Mouse (Mus musculus) myocyte (in vitro differentiated cells): Measurements from ENCODE around the gene Eef2k.

Experiments used
- CEBPB ChIP-seq: IDR thresholded peaks from 2 replicates; pipeline ENCODE4 v1.6.1; 2011; ENCODE audit warnings: mild to moderate bottlenecking, moderate library complexity; ENCODE audit not compliant: poor library complexity, insufficient read depth, severe bottlenecking
- MAX ChIP-seq: IDR thresholded peaks from one replicate; pipeline ENCODE4 v1.6.1; 2011; ENCODE audit warnings: low read depth, mild to moderate bottlenecking, control low read depth
- MYOD1 ChIP-seq, 3 experiments: IDR thresholded peaks; one replicate each; pipeline ENCODE4 v1.6.1; 2011; ENCODE audit warnings: control low read depth in 2 of 3, low read depth in 2 of 3, mild to moderate bottlenecking in 2 of 3, moderate library complexity in 1 of 3; ENCODE audit not compliant: insufficient read length in 2 of 3, control insufficient read depth in 1 of 3
- MYOG ChIP-seq, 3 experiments: IDR thresholded peaks; one replicate each; pipeline ENCODE4 v1.6.1; 2011; ENCODE audit warnings: control low read depth in 2 of 3, low read depth in 2 of 3, mild to moderate bottlenecking in 2 of 3; ENCODE audit not compliant: insufficient read length in 2 of 3, control insufficient read depth in 1 of 3, insufficient read depth in 1 of 3
- POLR2A ChIP-seq: IDR thresholded peaks from one replicate; pipeline ENCODE4 v1.6.1; 2011; ENCODE audit warnings: low read depth, mild to moderate bottlenecking, control low read depth, moderate library complexity; ENCODE audit not compliant: insufficient read length
- POLR2AphosphoS2 ChIP-seq: IDR thresholded peaks from one replicate; pipeline ENCODE4 v1.6.1; 2011; ENCODE audit warnings: low read depth, control low read depth; ENCODE audit not compliant: insufficient read length
- SRF ChIP-seq: IDR thresholded peaks from one replicate; pipeline ENCODE4 v1.6.1; 2011; ENCODE audit warnings: low read depth; ENCODE audit not compliant: control insufficient read depth, insufficient read length
- USF1 ChIP-seq: IDR thresholded peaks from one replicate; pipeline ENCODE4 v1.6.1; 2011; ENCODE audit warnings: low read depth, mild to moderate bottlenecking, control low read depth, moderate library complexity

GRCm38 (mm10) chr7:120875540-120876388 is 33.1 kb downstream of the Eef2k start:
- TF ChIP-seq MAX, result no peak
- no peak for TF ChIP-seq POLR2A
- TF ChIP-seq CEBPB, result no peak
- no peak for TF ChIP-seq USF1
- no peak for TF ChIP-seq MYOD1 (IDR thresholded peaks at IDR 0.05; ENCODE audit: control insufficient read depth in 1 of 3, insufficient read length in 2 of 3, low read depth in 2 of 3)
- TF ChIP-seq POLR2AphosphoS2, result no peak
- no peak for TF ChIP-seq MYOG (IDR thresholded peaks at IDR 0.05; ENCODE audit: control insufficient read depth in 1 of 3, insufficient read depth in 1 of 3, insufficient read length in 2 of 3, low read depth in 2 of 3)
- no peak for TF ChIP-seq SRF
